Mouse (Mus musculus): ENCODE data around the gene BC049352.

The BC049352 gene

GRCm38 (mm10) chr9:45181770-45182169 is at the start of gene BC049352:
Gene BC049352, plus strand, starts transcription at chr9:45182007.
- DNase-seq (ENCODE audit: low spot score in 2 of 2) = no peak

GRCm38 (mm10) chr9:45133484-45134310 is 48.1 kb upstream of the BC049352 start:
- peak; percentile 54 to 77 for DNase-seq (ENCODE audit: low spot score in 2 of 2)

- no peak for DNase-seq (ENCODE audit: low spot score in 2 of 2)
Observed at GRCm38 (mm10) chr9:45136442-45137169, 45.2 kb upstream of the BC049352 start.

GRCm38 (mm10) chr9:45138191-45139032 is 43.4 kb upstream of the BC049352 start, which contains the start of gene Scn4b:
Gene Scn4b, plus strand, starts transcription at chr9:45138395.
- DNase-seq (ENCODE audit: low spot score in 2 of 2) = peak; percentile 57 to 68

- DNase-seq (ENCODE audit: low spot score in 2 of 2) = no peak
Observed at GRCm38 (mm10) chr9:45139082-45139481, 42.7 kb upstream of the BC049352 start.

- DNase-seq (ENCODE audit: low spot score in 2 of 2) = no peak
Observed at GRCm38 (mm10) chr9:45140945-45141344, 40.9 kb upstream of the BC049352 start.

GRCm38 (mm10) chr9:45142686-45143085 is 39.1 kb upstream of the BC049352 start:
- no peak for DNase-seq (ENCODE audit: low spot score in 2 of 2)

- no peak for DNase-seq (ENCODE audit: low spot score in 2 of 2)
Observed at GRCm38 (mm10) chr9:45145533-45146266, 36.1 kb upstream of the BC049352 start.

GRCm38 (mm10) chr9:45146267-45146597 is 35.6 kb upstream of the BC049352 start:
- peak; percentile 81 to 90 for DNase-seq (ENCODE audit: low spot score in 2 of 2)

GRCm38 (mm10) chr9:45150933-45151332 is 30.9 kb upstream of the BC049352 start:
- peak in 1 of 2 experiments; percentile 27 for DNase-seq (ENCODE audit: low spot score in 2 of 2)

GRCm38 (mm10) chr9:45153361-45153760 is 28.4 kb upstream of the BC049352 start:
- peak; percentile 47 to 61 for DNase-seq (ENCODE audit: low spot score in 2 of 2)

GRCm38 (mm10) chr9:45167903-45168302 is 13.9 kb upstream of the BC049352 start:
- no peak for DNase-seq (ENCODE audit: low spot score in 2 of 2)

- no peak for DNase-seq (ENCODE audit: low spot score in 2 of 2)
Observed at GRCm38 (mm10) chr9:45170150-45170549, 11.7 kb upstream of the BC049352 start.

- DNase-seq (ENCODE audit: low spot score in 2 of 2) = no peak
Observed at GRCm38 (mm10) chr9:45171073-45171610, 10.7 kb upstream of the BC049352 start.

GRCm38 (mm10) chr9:45173475-45173874 is 8.3 kb upstream of the BC049352 start:
- DNase-seq (ENCODE audit: low spot score in 2 of 2) = no peak

- no peak for DNase-seq (ENCODE audit: low spot score in 2 of 2)
Observed at GRCm38 (mm10) chr9:45179282-45179681, 2.5 kb upstream of the BC049352 start.

GRCm38 (mm10) chr9:45182521-45182920 is 714 bp downstream of the BC049352 start:
- no peak for DNase-seq (ENCODE audit: low spot score in 2 of 2)

- DNase-seq (ENCODE audit: low spot score in 2 of 2) = no peak
Observed at GRCm38 (mm10) chr9:45183266-45183665, 1.5 kb downstream of the BC049352 start.

- peak; percentile 64 to 73 for DNase-seq (ENCODE audit: low spot score in 2 of 2)
Observed at GRCm38 (mm10) chr9:45185250-45185649, 3.4 kb downstream of the BC049352 start.

- DNase-seq (ENCODE audit: low spot score in 2 of 2) = peak; percentile 75 to 84
Observed at GRCm38 (mm10) chr9:45188570-45189563, 7.1 kb downstream of the BC049352 start.
